Mouse (Mus musculus) liver, postnatal 0 days (tissue): ENCODE measurements at regions not wholly inside any gene's neighbourhood (a gene's known extent, or its start where the extent isn't known, plus 50 kb on each side); places are given as distances from the start of the nearest gene placed in this dataset.

Experiments used
- CTCF ChIP-seq: sonication (generic); IDR thresholded peaks from 2 replicates; pipeline ENCODE4 v1.5.1; 2016; ENCODE audit warnings: antibody characterized with exemption, low read depth
- EP300 ChIP-seq: IDR thresholded peaks from 2 replicates; pipeline ENCODE4 v1.6.1; 2016; ENCODE audit warnings: antibody characterized with exemption, low read depth, mild to moderate bottlenecking

- TF ChIP-seq CTCF (no peak), EP300 (no peak)
These were observed 164.1 kb upstream of the Ctbp2 start for GRCm38 (mm10) chr7:133288236-133288635.
